In genomic region chr2:162413073-162413812, GRCm38 (mm10) we compare ENCODE assay signal across 12 mouse cellular contexts.
DNase-seq lines count a peak whose midpoint lies in the region; ATAC-seq and TF ChIP-seq lines count a peak whose summit lies in the region.
"Had no signal": no experiment of that assay in that cellular context is flagged by ENCODE, and none has a peak within 500 bp of the region (broad histone marks: within the 10 kb centered on the region; RNA-seq: fewer than 3 reads in every experiment).

No protein-coding gene starts in this region.

- no peak overlapping the region for H3K4me3 ChIP-seq in neural tube, embryonic 12.5 days
- H3K4me3 ChIP-seq in neural tube, embryonic 15.5 days (replicated peaks) = no peak overlapping the region
- no peak overlapping the region for H3K4me3 ChIP-seq in forebrain, embryonic 10.5 days
- no peak overlapping the region for H3K4me3 ChIP-seq in limb, embryonic 12.5 days (replicated peaks)
- H3K4me3 ChIP-seq in lung, postnatal 0 days (ENCODE audit: low read depth, low read length) = no peak overlapping the region
- H3K4me3 ChIP-seq: embryonic facial prominence, embryonic 12.5 days had no signal

- H3K27ac ChIP-seq in neural tube, embryonic 12.5 days = no peak overlapping the region
- H3K27ac ChIP-seq in neural tube, embryonic 15.5 days (replicated peaks) = no peak overlapping the region
- H3K27ac ChIP-seq in forebrain, embryonic 10.5 days = peak overlapping the region; percentile 76
- peak overlapping the region; percentile 64 for H3K27ac ChIP-seq in limb, embryonic 12.5 days
- no peak overlapping the region for H3K27ac ChIP-seq in lung, postnatal 0 days (ENCODE audit: low read length)
- H3K27ac ChIP-seq: embryonic facial prominence, embryonic 12.5 days; macrophage had no signal

- peak; percentile 73; the same call in 1 of the 2 replicates for ATAC-seq in neural tube, embryonic 12.5 days (ENCODE audit: low FRiP score, low read depth)
- no peak for ATAC-seq in neural tube, embryonic 15.5 days (ENCODE audit: low FRiP score)
- ATAC-seq in limb, embryonic 12.5 days (ENCODE audit: insufficient number of reproducible peaks, insufficient read depth, low FRiP score, low TSS enrichment, low read depth) = no peak
- ATAC-seq in lung, postnatal 0 days = no peak

- WGBS in neural tube, embryonic 12.5 days = 18% methylated on average over 5 of the region's 5 CpGs
- WGBS in neural tube, embryonic 15.5 days = 23% methylated on average over 5 of the region's 5 CpGs
- 47% methylated on average over 5 of the region's 5 CpGs for WGBS in forebrain, embryonic 10.5 days
- 70% methylated on average over 5 of the region's 5 CpGs for WGBS in limb, embryonic 12.5 days
- 72% methylated on average over 5 of the region's 5 CpGs for WGBS in lung, postnatal 0 days

- TF ChIP-seq EP300 in lung, postnatal 0 days (IDR thresholded peaks at IDR 0.05) = no peak

- H3K9me3 ChIP-seq in neural tube, embryonic 12.5 days = no peaks in the 10 kb centered on the region
- no peaks in the 10 kb centered on the region for H3K9me3 ChIP-seq in neural tube, embryonic 15.5 days (replicated peaks)
- no peaks in the 10 kb centered on the region for H3K9me3 ChIP-seq in forebrain, embryonic 10.5 days
- H3K9me3 ChIP-seq in limb, embryonic 12.5 days = no peaks in the 10 kb centered on the region
- H3K9me3 ChIP-seq in lung, postnatal 0 days (ENCODE audit: low read length) = no peaks in the 10 kb centered on the region
- H3K9me3 ChIP-seq: embryonic facial prominence, embryonic 12.5 days had no signal

- no peaks in the 10 kb centered on the region for H3K36me3 ChIP-seq in neural tube, embryonic 12.5 days
- no peaks in the 10 kb centered on the region for H3K36me3 ChIP-seq in neural tube, embryonic 15.5 days
- no peaks in the 10 kb centered on the region for H3K36me3 ChIP-seq in forebrain, embryonic 10.5 days (replicated peaks)
- no peaks in the 10 kb centered on the region for H3K36me3 ChIP-seq in limb, embryonic 12.5 days
- no peaks in the 10 kb centered on the region for H3K36me3 ChIP-seq in lung, postnatal 0 days (ENCODE audit: insufficient read depth, low read length)
- H3K36me3 ChIP-seq: embryonic facial prominence, embryonic 12.5 days had no signal

- H3K27me3 ChIP-seq in neural tube, embryonic 12.5 days (replicated peaks) = no peaks in the 10 kb centered on the region
- H3K27me3 ChIP-seq in neural tube, embryonic 15.5 days (replicated peaks) = no peaks in the 10 kb centered on the region
- H3K27me3 ChIP-seq in forebrain, embryonic 10.5 days (ENCODE audit: poor library complexity, severe bottlenecking) = no peaks in the 10 kb centered on the region
- no peaks in the 10 kb centered on the region for H3K27me3 ChIP-seq in limb, embryonic 12.5 days
- no peaks in the 10 kb centered on the region for H3K27me3 ChIP-seq in lung, postnatal 0 days (replicated peaks; ENCODE audit: insufficient read depth, low read length)
- H3K27me3 ChIP-seq: embryonic facial prominence, embryonic 12.5 days had no signal

- no peak overlapping the region for H3K9ac ChIP-seq in neural tube, embryonic 12.5 days
- H3K9ac ChIP-seq in neural tube, embryonic 15.5 days (replicated peaks) = no peak overlapping the region
- no peak overlapping the region for H3K9ac ChIP-seq in limb, embryonic 12.5 days (replicated peaks)
- H3K9ac ChIP-seq in lung, postnatal 0 days (replicated peaks; ENCODE audit: low read depth) = no peak overlapping the region
- H3K9ac ChIP-seq: embryonic facial prominence, embryonic 12.5 days had no signal

- no peak overlapping the region for H3K4me2 ChIP-seq in neural tube, embryonic 12.5 days (replicated peaks)
- no peak overlapping the region for H3K4me2 ChIP-seq in neural tube, embryonic 15.5 days
- H3K4me2 ChIP-seq in limb, embryonic 12.5 days = no peak overlapping the region
- H3K4me2 ChIP-seq in lung, postnatal 0 days (replicated peaks; ENCODE audit: low read depth, low read length) = no peak overlapping the region
- H3K4me2 ChIP-seq: embryonic facial prominence, embryonic 12.5 days; liver, embryonic 11.5 days had no signal

- no peak for TF ChIP-seq CTCF in lung, postnatal 0 days (IDR thresholded peaks at IDR 0.05)

- H3K4me1 ChIP-seq in neural tube, embryonic 12.5 days = no peaks in the 10 kb centered on the region; the same call in 1 of the 2 replicates
- peaks cover 11% of the 10 kb centered on the region; the same call in 1 of the 2 replicates for H3K4me1 ChIP-seq in neural tube, embryonic 15.5 days
- H3K4me1 ChIP-seq in forebrain, embryonic 10.5 days = peaks cover 22% of the 10 kb centered on the region
- 0 out of 2 replicates have a peak, but pooled peaks cover 9% of the 10 kb centered on the region for H3K4me1 ChIP-seq in limb, embryonic 12.5 days (replicated peaks)
- no peaks in the 10 kb centered on the region for H3K4me1 ChIP-seq in lung, postnatal 0 days (ENCODE audit: insufficient read depth, low read depth, low read length)
- H3K4me1 ChIP-seq: embryonic facial prominence, embryonic 12.5 days had no signal

- DNase-seq in forebrain, embryonic 10.5 days (ENCODE audit: extremely low spot score, low spot score) = peak; percentile 23
- no peak for DNase-seq in lung, postnatal 10 days
- DNase-seq in right cerebral cortex, adult 2 months (ENCODE audit: low spot score in 2 of 2) = no peak
- no peak for DNase-seq in lung, postnatal 0 days (ENCODE audit: low spot score)
- DNase-seq: gastrocnemius, postnatal 25 days; kidney, adult 11 months had no signal

Comparison
In these comparisons a context has a peak if more than half of its experiments do, and no peak if none do; other contexts are left out.
1. H3K27ac ChIP-seq: peak in forebrain, embryonic 10.5 days (single experiment) and limb, embryonic 12.5 days (single experiment); none in neural tube, embryonic 12.5 days (single experiment), neural tube, embryonic 15.5 days (single experiment) and lung, postnatal 0 days (single experiment).